8 mouse cellular contexts compared by ENCODE assay signal in genomic region chr14:27508644-27509301, GRCm38 (mm10). TPM values are rescaled to one million over a fixed set of nuclear protein-coding genes. Genes with fewer than 3 reads are reported as not detected.
A peak's percentile ranks its signal among the peaks of the same experiment; 100 is the strongest.
DNase-seq lines count a peak whose midpoint lies in the region; ATAC-seq and TF ChIP-seq lines count a peak whose summit lies in the region.

No protein-coding gene starts in this region.

- no peak for DNase-seq in lung, adult 2 months
- no peak for DNase-seq in lung, postnatal 36 days
- no peak for DNase-seq in hindbrain, embryonic 10.5 days (ENCODE audit: low spot score)
- DNase-seq in midbrain, embryonic 10.5 days (ENCODE audit: low spot score) = no peak
- DNase-seq in right cerebral cortex, adult 2 months (ENCODE audit: low spot score in 2 of 2) = no peak
- DNase-seq in lung, postnatal 25 days (ENCODE audit: low spot score) = no peak
- DNase-seq in testis, postnatal 14 days (ENCODE audit: low spot score) = no peak

- ATAC-seq in common myeloid progenitor, adult 5-6 weeks (replicated peaks; ENCODE audit: low read depth, poor library complexity, severe bottlenecking) = 0 out of 2 replicates have a peak, but pooled peaks have one; percentile 4

- H3K9me3 ChIP-seq in hindbrain, embryonic 10.5 days = no peaks in the 10 kb centered on the region
- no peaks in the 10 kb centered on the region for H3K9me3 ChIP-seq in midbrain, embryonic 10.5 days (replicated peaks)

- H3K4me1 ChIP-seq in lung, adult 2 months (ENCODE audit: control insufficient read depth, insufficient read depth, low read length) = no peaks in the 10 kb centered on the region
- H3K4me1 ChIP-seq in hindbrain, embryonic 10.5 days (replicated peaks) = peaks cover 12% of the 10 kb centered on the region
- H3K4me1 ChIP-seq in midbrain, embryonic 10.5 days = peaks cover 12% of the 10 kb centered on the region

- TF ChIP-seq POLR2A in lung, adult 2 months (IDR thresholded peaks at IDR 0.05; ENCODE audit: borderline replicate concordance, extremely low read depth, low read depth, low read length) = no peak

- WGBS in lung, adult 2 months = 17% methylated on average over 15 of the region's 15 CpGs
- 33% methylated on average over 15 of the region's 15 CpGs for WGBS in hindbrain, embryonic 10.5 days
- WGBS in midbrain, embryonic 10.5 days = 33% methylated on average over 15 of the region's 15 CpGs

- H3K4me3 ChIP-seq in lung, adult 2 months (replicated peaks; ENCODE audit: extremely low read depth, low read depth, low read length) = peak overlapping the region; percentile 84
- peak overlapping the region; percentile 80 for H3K4me3 ChIP-seq in hindbrain, embryonic 10.5 days
- peak overlapping the region; percentile 82 for H3K4me3 ChIP-seq in midbrain, embryonic 10.5 days

- H3K27me3 ChIP-seq in hindbrain, embryonic 10.5 days (ENCODE audit: insufficient read depth, poor library complexity, severe bottlenecking) = no peaks in the 10 kb centered on the region
- H3K27me3 ChIP-seq in midbrain, embryonic 10.5 days (ENCODE audit: low read depth, poor library complexity, severe bottlenecking) = no peaks in the 10 kb centered on the region

- peaks cover 20% of the 10 kb centered on the region for H3K36me3 ChIP-seq in hindbrain, embryonic 10.5 days
- peaks cover 13% of the 10 kb centered on the region for H3K36me3 ChIP-seq in midbrain, embryonic 10.5 days

- peak overlapping the region; percentile 94 for H3K27ac ChIP-seq in hindbrain, embryonic 10.5 days
- H3K27ac ChIP-seq in midbrain, embryonic 10.5 days (replicated peaks) = peak overlapping the region; percentile 93

- no peak for TF ChIP-seq CTCF in lung, adult 2 months (IDR thresholded peaks at IDR 0.05; ENCODE audit: insufficient read depth, low read length)

RNA-seq across cellular contexts. Expression of gene Ccdc66, which starts 0.5 kb away (rescaled TPM):
- 1.3 and 2.7 TPM in 2 replicates for polyA plus RNA-seq in lung, adult 2 months (2012; rRNA removed)
- 14.2 and 17.8 TPM in 2 replicates for total RNA-seq in common myeloid progenitor, adult 5-6 weeks (2017)
- 12.3 and 14.0 TPM in 2 replicates for polyA plus RNA-seq in hindbrain, embryonic 10.5 days (2016; fragmentation: Nextera tagmentation; extraction: Ambion mirVana)
- polyA plus RNA-seq in midbrain, embryonic 10.5 days (2016; fragmentation: Nextera tagmentation; extraction: Ambion mirVana) = 14.5 and 16.7 TPM in 2 replicates
